Mouse (Mus musculus): ENCODE measurements around the gene Tmprss11g.

The Tmprss11g gene

GRCm38 (mm10) chr5:86518500-86518899 lies at the start of gene Tmprss11g:
Gene Tmprss11g, minus strand, starts transcription at chr5:86518600.
- peak; percentile 14 for DNase-seq (ENCODE audit: low read depth, low spot score)

DNA sequence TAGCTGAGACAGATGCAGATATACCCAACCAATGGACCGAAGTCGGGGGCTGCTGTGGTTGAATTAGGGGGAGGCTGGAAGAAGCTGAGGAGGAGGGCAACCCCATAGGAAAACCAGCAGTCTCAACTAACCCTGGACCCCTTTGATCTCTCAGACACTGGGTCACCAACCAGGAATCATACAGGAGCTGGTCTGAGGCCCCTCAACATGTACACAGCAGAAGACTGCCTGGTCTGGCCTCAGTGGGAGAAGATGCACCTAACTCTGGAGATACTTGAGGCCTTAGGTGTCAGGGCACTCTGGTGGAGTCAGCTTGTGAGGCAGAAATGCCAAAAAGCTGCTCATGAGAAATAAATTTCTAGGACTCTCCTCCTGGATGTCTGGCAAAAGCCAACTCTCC lies 28.3 kb upstream of the Tmprss11g start:
- DNase-seq (ENCODE audit: low read depth, low spot score) = no peak

DNA sequence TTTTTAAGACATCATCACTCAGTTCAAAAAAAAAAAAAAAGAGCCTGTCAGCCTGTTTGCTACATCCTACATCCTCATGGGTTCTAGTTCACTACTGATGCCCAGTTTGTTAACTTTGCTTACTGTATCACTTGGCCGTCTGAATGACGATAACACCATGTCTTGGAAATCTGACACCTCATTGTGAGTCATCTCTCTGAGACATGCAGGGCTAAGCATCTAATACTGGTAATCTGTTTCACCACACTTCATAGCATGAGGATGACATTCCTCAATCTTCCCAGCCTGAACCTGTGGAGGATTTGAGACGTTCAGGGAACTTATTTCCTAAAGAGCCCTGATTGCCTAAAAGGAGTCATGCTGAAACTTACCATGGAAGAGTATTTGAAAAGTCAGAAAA lies 22.2 kb upstream of the Tmprss11g start:
- no peak for DNase-seq (ENCODE audit: low read depth, low spot score)

DNA sequence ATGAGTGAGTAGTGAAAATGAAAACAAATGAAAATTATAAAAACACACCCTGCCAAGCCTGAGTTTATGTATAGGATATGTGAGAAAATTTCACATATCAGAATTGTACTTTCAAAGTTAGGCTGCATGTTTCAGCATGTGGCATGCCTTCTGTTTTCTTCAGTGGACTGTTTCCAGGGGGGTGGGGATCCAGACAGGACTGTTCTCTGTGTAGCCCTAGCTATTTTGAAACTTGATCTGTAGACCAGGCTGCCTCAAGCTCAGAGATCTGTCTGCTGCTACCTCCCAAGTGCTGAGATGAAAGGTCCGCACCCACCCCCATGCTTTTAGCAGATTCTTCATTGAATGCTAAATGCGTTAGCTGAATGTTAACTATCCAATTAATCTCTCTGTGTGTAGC lies 10.3 kb upstream of the Tmprss11g start:
- no peak for DNase-seq (ENCODE audit: low read depth, low spot score)

DNA sequence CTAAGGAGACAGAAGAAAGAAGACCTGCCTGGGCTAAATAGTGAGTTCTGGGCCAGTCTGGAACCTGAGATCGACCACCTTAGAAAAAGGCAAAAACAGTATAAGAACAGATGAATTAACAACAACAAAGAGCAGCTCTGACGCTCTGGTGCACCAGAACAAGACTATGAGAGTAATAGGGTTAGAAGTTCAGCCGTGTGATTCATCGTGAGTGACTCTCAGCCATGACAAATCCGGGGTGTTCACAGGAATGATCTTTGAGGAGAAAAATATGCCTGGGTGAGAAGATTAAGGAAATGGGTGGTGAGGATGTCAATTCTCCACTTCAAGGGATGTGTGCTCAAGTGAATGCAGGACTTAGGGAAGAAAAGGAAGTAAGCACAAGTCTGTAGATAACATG lies 6.9 kb downstream of the Tmprss11g start:
- DNase-seq (ENCODE audit: low read depth, low spot score) = no peak

- DNase-seq (ENCODE audit: low read depth, low spot score) = no peak
These were observed 24.9 kb downstream of the Tmprss11g start for GRCm38 (mm10) chr5:86493453-86493852.

DNA sequence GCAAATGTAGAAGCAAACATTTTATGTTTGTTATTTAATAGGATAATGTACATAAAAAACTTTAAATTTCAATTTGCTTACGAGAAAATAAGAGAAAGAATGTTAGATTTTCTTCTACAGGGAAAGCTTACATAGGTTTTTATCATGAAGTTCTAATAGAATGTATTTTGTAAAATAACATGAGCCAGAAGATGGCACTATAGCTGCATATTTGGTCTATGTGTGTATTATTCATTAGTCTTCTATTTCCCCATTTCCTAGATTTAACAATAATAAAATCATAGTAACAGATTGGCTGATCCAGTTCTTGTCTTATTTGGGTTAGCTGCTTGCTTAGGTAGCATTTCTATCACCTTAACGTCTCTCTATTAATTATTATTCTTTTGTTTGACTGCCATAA lies 35.8 kb downstream of the Tmprss11g start:
- DNase-seq (ENCODE audit: low read depth, low spot score) = no peak

DNA sequence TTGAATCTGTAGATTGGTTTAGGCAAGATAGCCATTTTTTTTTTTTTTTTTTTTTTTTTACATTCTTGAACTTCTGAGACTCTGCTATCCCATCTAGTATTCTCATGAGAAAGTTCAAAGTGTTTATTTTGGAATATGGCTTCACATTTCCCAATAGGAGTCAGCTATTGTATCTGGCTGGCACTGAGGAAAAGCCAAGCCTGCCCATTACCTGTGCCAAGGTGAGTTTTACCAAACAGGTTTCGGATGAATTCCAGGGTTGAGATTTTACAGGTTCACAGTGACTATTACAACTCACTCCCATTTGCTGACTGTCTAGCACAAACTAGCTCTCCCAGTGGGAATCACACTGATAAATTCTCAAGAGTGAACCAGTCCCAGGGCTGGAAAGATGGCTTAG lies 36.4 kb downstream of the Tmprss11g start:
- DNase-seq (ENCODE audit: low read depth, low spot score) = no peak

- no peak for DNase-seq (ENCODE audit: low read depth, low spot score)
These were observed 44.5 kb downstream of the Tmprss11g start for GRCm38 (mm10) chr5:86473859-86474258.

DNA sequence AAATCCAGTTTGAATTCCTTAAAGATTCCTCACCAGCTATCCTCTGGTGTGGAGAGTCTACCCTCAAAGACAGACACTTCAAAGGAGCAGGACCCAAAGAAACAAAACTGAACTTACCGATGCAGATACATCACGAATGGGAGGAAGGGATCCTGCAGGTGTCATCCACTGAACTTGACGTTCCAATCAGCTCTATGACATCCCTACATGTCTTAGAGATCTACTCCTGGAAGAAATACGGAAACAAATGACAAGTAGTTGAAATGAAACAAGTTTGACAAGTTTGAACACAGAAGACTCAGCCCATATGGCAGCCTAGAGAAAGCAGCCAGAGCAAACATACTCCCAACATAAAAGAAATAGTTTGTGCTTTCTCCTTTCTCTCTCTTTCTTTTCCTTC lies 49.5 kb downstream of the Tmprss11g start, which contains the start of gene Tmprss11a:
Gene Tmprss11a, minus strand, starts transcription at position 101 of the 400 bp plus-strand sequence.
- DNase-seq (ENCODE audit: low read depth, low spot score) = no peak

GRCm38 (mm10) chr5:86439306-86439705 lies 79.1 kb downstream of the Tmprss11g start:
- no peak for DNase-seq (ENCODE audit: low read depth, low spot score)

DNA sequence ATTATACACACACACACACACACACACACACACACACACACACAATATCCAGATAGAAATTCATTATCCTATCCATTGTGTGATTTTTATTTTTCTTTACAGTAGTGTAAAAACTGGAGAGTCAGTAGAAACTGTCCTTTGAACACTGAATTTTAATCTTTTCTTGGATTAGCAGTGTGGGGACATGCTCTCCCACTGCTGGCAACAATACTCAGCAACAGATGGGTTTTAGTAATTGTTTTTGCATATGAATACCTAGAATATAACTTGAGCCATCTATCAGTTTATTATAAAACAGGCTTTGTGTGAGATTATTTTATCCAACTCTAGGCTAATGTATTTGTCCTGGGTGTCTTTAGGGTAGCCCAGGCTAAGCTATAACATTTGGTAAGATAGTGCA lies 79.9 kb downstream of the Tmprss11g start:
- no peak for DNase-seq (ENCODE audit: low read depth, low spot score)
